10 mouse cellular contexts compared by ENCODE assay signal in the genomic region with DNA sequence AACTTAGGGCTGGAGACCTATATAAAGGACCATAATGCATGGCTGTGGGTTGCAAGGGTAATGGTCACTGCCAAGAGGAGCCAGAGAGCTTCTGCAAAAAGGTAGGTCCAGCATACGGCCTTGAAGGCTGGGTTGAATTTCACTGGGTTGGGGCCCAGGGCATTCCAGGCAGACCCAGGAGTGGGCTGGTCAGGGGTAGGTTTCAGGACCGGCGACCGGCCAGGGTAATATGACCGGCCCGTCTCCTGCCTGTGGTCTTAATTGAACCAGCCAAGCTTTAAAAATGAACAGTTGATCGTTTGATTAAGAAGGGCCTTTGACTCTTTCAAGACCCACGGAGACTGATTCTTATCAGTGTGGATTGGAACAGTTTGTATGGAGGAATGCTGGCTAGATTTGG.
"Had no signal": no experiment of that assay in that cellular context is flagged by ENCODE, and none has a peak within 500 bp of the region (broad histone marks: within the 10 kb centered on the region; RNA-seq: fewer than 3 reads in every experiment).

No protein-coding gene starts in this region.

- H3K27me3 ChIP-seq: intestine, embryonic 15.5 days; limb, embryonic 15.5 days; liver, embryonic 12.5 days had no signal

- H3K9me3 ChIP-seq: intestine, embryonic 15.5 days; limb, embryonic 15.5 days; liver, embryonic 12.5 days; midbrain, embryonic 10.5 days had no signal

- ATAC-seq: intestine, embryonic 15.5 days; liver, embryonic 12.5 days; midbrain, embryonic 16.5 days had no signal

- H3K4me1 ChIP-seq: intestine, embryonic 15.5 days; limb, embryonic 15.5 days; liver, embryonic 12.5 days had no signal

- DNase-seq: lung, embryonic 14.5 days; lung, postnatal 10 days; lung, postnatal 4 days; right cerebral cortex, postnatal 14 days had no signal

- H3K27ac ChIP-seq: intestine, embryonic 15.5 days; layer of hippocampus, adult 2 months; limb, embryonic 15.5 days; liver, embryonic 12.5 days; midbrain, embryonic 10.5 days had no signal

- H3K36me3 ChIP-seq: intestine, embryonic 15.5 days; limb, embryonic 15.5 days; liver, embryonic 12.5 days; midbrain, embryonic 10.5 days had no signal

- H3K4me3 ChIP-seq: intestine, embryonic 15.5 days; layer of hippocampus, adult 2 months; limb, embryonic 15.5 days; liver, embryonic 12.5 days; midbrain, embryonic 10.5 days had no signal

- H3K4me2 ChIP-seq: intestine, embryonic 15.5 days; limb, embryonic 15.5 days; liver, embryonic 12.5 days; lung, embryonic 14.5 days had no signal

- H3K9ac ChIP-seq: intestine, embryonic 15.5 days; limb, embryonic 15.5 days; liver, embryonic 12.5 days; lung, embryonic 14.5 days had no signal
